Mouse (Mus musculus): Measurements from ENCODE around the gene Rere. TPM values are rescaled to one million over a fixed set of nuclear protein-coding genes. Genes with fewer than 3 reads are reported as not detected.

The Rere gene
- total and polyA plus RNA-seq, 3 experiments = 4.1 to 31.8 TPM; not detected in 1

DNA sequence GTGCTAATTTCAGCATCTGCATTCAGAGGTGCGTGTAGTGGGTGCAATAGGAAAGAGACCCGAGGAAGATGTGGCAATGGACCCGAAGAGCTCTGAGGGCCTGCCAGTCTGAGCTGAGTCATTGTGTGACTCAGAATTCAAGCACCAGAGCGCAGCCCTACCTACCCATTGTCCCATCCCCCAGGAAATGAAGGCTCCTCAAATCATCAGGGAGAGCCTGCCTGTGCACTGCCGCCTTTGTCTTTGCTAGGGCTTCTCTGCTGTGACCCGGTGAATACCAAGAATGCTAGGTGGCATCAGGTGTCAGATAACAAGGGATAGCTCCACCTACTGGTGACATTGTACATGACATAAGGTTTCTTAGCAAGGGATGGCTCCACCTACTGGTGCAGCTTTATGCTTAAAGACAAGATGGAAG is 41.5 kb upstream of the Rere start (continued):
- TF ChIP-seq TAL1 (IDR thresholded peaks at IDR 0.05; ENCODE audit: low read length) = no peak
- TF ChIP-seq RAD21 (IDR thresholded peaks at IDR 0.05; ENCODE audit: low read depth, low read length) = peak; percentile 18
- TF ChIP-seq RCOR1 (IDR thresholded peaks at IDR 0.05; ENCODE audit: low read depth, low read length) = peak; percentile 32
- TF ChIP-seq USF1 (IDR thresholded peaks at IDR 0.05; ENCODE audit: low read depth, low read length) = no peak
- 0 out of 2 replicates have a peak, but pooled peaks have one; percentile 45 for TF ChIP-seq ZMIZ1 (IDR thresholded peaks at IDR 0.05; ENCODE audit: low read depth, low read length)
- 0 out of 2 replicates have a peak, but pooled peaks have one; percentile 19 for TF ChIP-seq ZNF384 (IDR thresholded peaks at IDR 0.05; ENCODE audit: low read depth, low read length)
- no peak for TF ChIP-seq BHLHE40 (IDR thresholded peaks at IDR 0.05; ENCODE audit: borderline replicate concordance, low read depth, low read length)

DNA sequence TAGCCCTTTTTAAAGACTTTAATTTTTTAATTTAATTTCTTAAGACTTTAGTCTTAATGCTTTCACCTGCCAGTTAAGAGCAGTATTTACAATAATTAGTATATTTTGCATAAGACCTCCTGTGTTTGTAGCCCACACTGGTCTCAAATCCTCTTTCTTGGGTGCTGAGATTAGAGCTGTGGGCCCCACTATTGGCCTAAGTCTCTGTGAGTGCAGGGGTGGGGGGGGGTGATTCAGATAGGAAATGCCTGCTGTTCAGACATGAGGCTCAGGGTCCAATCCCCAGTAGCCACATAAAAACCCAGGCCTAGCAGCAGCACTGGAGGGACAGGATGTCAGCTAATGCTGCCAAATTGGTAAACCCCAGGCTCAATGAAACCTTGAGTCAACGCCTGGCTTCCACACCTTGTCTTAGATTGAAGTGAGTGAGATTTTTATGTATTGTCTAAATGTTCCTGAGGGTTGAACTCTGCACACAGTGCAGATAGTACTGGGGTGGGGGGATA is 41.0 kb upstream of the Rere start:
- DNase-seq (ENCODE audit: low read depth, low spot score) = no peak
- Histone ChIP-seq H3K27me3 (ENCODE audit: control insufficient read depth in 1 of 2, insufficient read depth in 2 of 2, low read length in 2 of 2) (no peaks in the 10 kb centered on the region), H3K9me3 (replicated peaks; ENCODE audit: insufficient read depth, low read length) (no peaks in the 10 kb centered on the region), H3K4me1 (ENCODE audit: control insufficient read depth in 1 of 2, insufficient read depth in 2 of 2, low read length in 2 of 2) (peaks cover 7 to 30% of the 10 kb centered on the region in 2 experiments), H3K79me2 (ENCODE audit: control insufficient read depth, insufficient read depth, low read length, poor library complexity) (peaks cover 52% of the 10 kb centered on the region), H3K9ac (ENCODE audit: control insufficient read depth, low read depth, low read length, poor library complexity, severe bottlenecking) (no peak overlapping the region), H3K4me3 (ENCODE audit: control insufficient read depth in 1 of 2, insufficient read depth in 1 of 2, low read depth in 2 of 2, low read length in 2 of 2) (no peak overlapping the region; a peak in 1 of 4 replicates), H3K27ac (ENCODE audit: control insufficient read depth, low read depth, low read length) (no peak overlapping the region), H3K36me3 (ENCODE audit: control insufficient read depth in 1 of 2, insufficient read depth in 2 of 2, low read length in 2 of 2) (peaks cover 25 to 32% of the 10 kb centered on the region in 2 experiments)
- TF ChIP-seq SIN3A (IDR thresholded peaks at IDR 0.05; ENCODE audit: low read length) = no peak
- TF ChIP-seq TCF12 (IDR thresholded peaks at IDR 0.05; ENCODE audit: low read depth, low read length) = no peak
- TF ChIP-seq ELF1 (IDR thresholded peaks at IDR 0.05; ENCODE audit: low read depth, low read length) = no peak
- TF ChIP-seq CHD2 (IDR thresholded peaks at IDR 0.05; ENCODE audit: low read length) = no peak
- TF ChIP-seq HCFC1 (IDR thresholded peaks at IDR 0.05; ENCODE audit: low read depth, low read length) = no peak
- no peak for TF ChIP-seq UBTF (IDR thresholded peaks at IDR 0.05; ENCODE audit: borderline replicate concordance, insufficient read depth, low read depth, low read length)
- TF ChIP-seq ZC3H11A (IDR thresholded peaks at IDR 0.05; ENCODE audit: low read depth, low read length) = no peak
- TF ChIP-seq JUND (IDR thresholded peaks at IDR 0.05; ENCODE audit: low read depth, low read length) = no peak
- TF ChIP-seq NELFE (IDR thresholded peaks at IDR 0.05; ENCODE audit: low read depth, low read length) = no peak
- no peak for TF ChIP-seq TBP (IDR thresholded peaks at IDR 0.05; ENCODE audit: low read depth, low read length)
- TF ChIP-seq GATA1 (IDR thresholded peaks at IDR 0.05; ENCODE audit: low read depth, low read length) = no peak
- TF ChIP-seq GABPA (IDR thresholded peaks at IDR 0.05; ENCODE audit: low read depth, low read length) = no peak
- TF ChIP-seq NRF1 (IDR thresholded peaks at IDR 0.05; ENCODE audit: insufficient read depth, low read depth, low read length, poor library complexity, severe bottlenecking) = no peak
- no peak for TF ChIP-seq CTCF (IDR thresholded peaks at IDR 0.05 in 2 of 3, conservative IDR thresholded peaks at IDR 0.05 in 1 of 3; ENCODE audit: control insufficient read depth in 1 of 3, insufficient read depth in 1 of 3, low read depth in 2 of 3, low read length in 3 of 3, poor library complexity in 1 of 3, severe bottlenecking in 1 of 3)
- TF ChIP-seq MYC (IDR thresholded peaks at IDR 0.05; ENCODE audit: low read depth, low read length) = no peak
- TF ChIP-seq TAL1 (IDR thresholded peaks at IDR 0.05; ENCODE audit: low read length) = no peak
- TF ChIP-seq MAX (IDR thresholded peaks at IDR 0.05; ENCODE audit: low read length) = no peak
- no peak for TF ChIP-seq USF2 (IDR thresholded peaks at IDR 0.05; ENCODE audit: borderline replicate concordance in 1 of 2, insufficient read depth in 1 of 2, low read depth in 1 of 2, low read length in 2 of 2)
- no peak for TF ChIP-seq MAZ (IDR thresholded peaks at IDR 0.05; ENCODE audit: low read depth, low read length)
- TF ChIP-seq ZKSCAN1 (IDR thresholded peaks at IDR 0.05; ENCODE audit: low read depth, low read length) = no peak

All from MEL (cell line).